Mouse (Mus musculus): ENCODE results near the gene Cnr2. TPM values are rescaled to one million over a fixed set of nuclear protein-coding genes. Genes with fewer than 3 reads are reported as not detected.

Gene Cnr2
- total RNA-seq, 1 experiment, result 0.04 TPM

DNA sequence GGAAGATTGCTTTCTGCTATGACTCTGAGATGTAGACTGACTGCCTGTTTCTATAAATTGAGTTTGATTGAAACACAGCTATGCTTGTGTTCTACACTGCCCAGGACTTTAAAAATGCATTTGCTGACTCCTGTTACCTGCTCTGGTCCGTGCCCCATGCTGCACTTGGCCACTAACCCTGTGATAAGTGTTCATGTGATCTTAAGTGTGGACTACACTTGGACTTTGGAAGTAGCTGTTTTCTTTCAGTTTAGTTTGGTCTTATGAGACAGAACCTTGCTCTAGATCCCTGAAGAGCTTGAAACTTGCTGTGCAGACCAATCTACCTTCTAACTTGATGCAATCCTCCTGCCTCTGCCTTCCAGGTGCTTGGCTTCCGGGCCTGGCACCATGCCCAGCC lies 29.2 kb downstream of the Cnr2 start:
- Histone ChIP-seq H3K9ac (ENCODE audit: insufficient read depth, low read depth, low read length, poor library complexity, severe bottlenecking) (no peak overlapping the region), H3K27ac (ENCODE audit: insufficient read depth, low read depth, low read length, poor library complexity, severe bottlenecking) (no peak overlapping the region), H3K4me1 (ENCODE audit: control insufficient read depth in 2 of 2, insufficient read depth in 2 of 2, low read length in 2 of 2, poor library complexity in 1 of 2) (peaks cover 7 to 9% of the 10 kb centered on the region in 2 experiments; a peak in 3 of 4 replicates), H3K4me3 (ENCODE audit: insufficient read depth in 1 of 2, low read depth in 1 of 2, low read length in 2 of 2, poor library complexity in 1 of 2, severe bottlenecking in 1 of 2) (no peak overlapping the region), H3K36me3 (ENCODE audit: control insufficient read depth, insufficient read depth, low read length, poor library complexity, severe bottlenecking) (peaks cover 7% of the 10 kb centered on the region; the same call in 1 of the 2 replicates), H3K9me3 (ENCODE audit: control insufficient read depth, insufficient read depth, low read depth, low read length) (no peaks in the 10 kb centered on the region)
- TF ChIP-seq CHD2 (IDR thresholded peaks at IDR 0.05; ENCODE audit: low read depth, low read length), result no peak
- TF ChIP-seq MAFK (IDR thresholded peaks at IDR 0.05; ENCODE audit: insufficient read depth, low read depth, low read length), result no peak
- TF ChIP-seq ZC3H11A (IDR thresholded peaks at IDR 0.05; ENCODE audit: borderline replicate concordance, low read depth, low read length), result no peak
- TF ChIP-seq ZNF384 (IDR thresholded peaks at IDR 0.05; ENCODE audit: low read depth, low read length), result no peak
- in situ Hi-C loops (cut with MboI; ENCODE audit: low sequenced_read_pairs in 2 of 2, unreplicated experiment in 2 of 2), result no loop called here
- DNase-seq (ENCODE audit: low read depth, low spot score), result no peak

DNA sequence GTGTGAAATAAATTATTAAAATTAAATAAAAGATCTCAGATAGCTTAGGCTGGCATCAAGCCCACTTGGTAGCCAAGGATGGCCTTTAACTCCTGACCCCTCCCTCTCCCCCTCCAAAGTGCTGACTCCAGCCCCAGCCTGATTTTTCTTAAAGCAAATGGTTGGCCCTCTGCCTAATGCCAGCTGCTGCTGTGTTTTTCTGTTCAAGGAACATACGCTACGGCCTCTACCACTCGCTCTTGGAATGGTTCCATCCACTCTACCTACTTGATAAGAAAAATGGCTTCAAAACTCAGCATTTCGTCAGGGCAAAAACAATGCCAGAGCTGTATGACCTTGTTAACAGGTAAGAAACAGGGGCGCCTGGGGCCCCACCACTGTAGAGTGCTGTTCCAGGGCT lies 30.1 kb downstream of the Cnr2 start:
- Histone ChIP-seq H3K36me3 (ENCODE audit: control insufficient read depth, insufficient read depth, low read length, poor library complexity, severe bottlenecking) (peaks cover 7% of the 10 kb centered on the region; the same call in 1 of the 2 replicates), H3K9ac (ENCODE audit: insufficient read depth, low read depth, low read length, poor library complexity, severe bottlenecking) (0 out of 2 replicates have a peak overlapping the region, but pooled peaks have one; percentile 8), H3K4me1 (ENCODE audit: control insufficient read depth in 2 of 2, insufficient read depth in 2 of 2, low read length in 2 of 2, poor library complexity in 1 of 2) (peaks cover 7 to 8% of the 10 kb centered on the region in 2 experiments; a peak in 3 of 4 replicates), H3K27ac (ENCODE audit: insufficient read depth, low read depth, low read length, poor library complexity, severe bottlenecking) (0 out of 2 replicates have a peak overlapping the region, but pooled peaks have one; percentile 1), H3K9me3 (ENCODE audit: control insufficient read depth, insufficient read depth, low read depth, low read length) (no peaks in the 10 kb centered on the region), H3K4me3 (ENCODE audit: insufficient read depth in 1 of 2, low read depth in 1 of 2, low read length in 2 of 2, poor library complexity in 1 of 2, severe bottlenecking in 1 of 2) (peak overlapping the region in 1 of 2 experiments; percentile 31; a peak in 1 of 4 replicates)
- TF ChIP-seq MAFK (IDR thresholded peaks at IDR 0.05; ENCODE audit: insufficient read depth, low read depth, low read length) (no peak), HCFC1 (IDR thresholded peaks at IDR 0.05; ENCODE audit: borderline replicate concordance, insufficient read depth, low read length) (no peak), ZNF384 (IDR thresholded peaks at IDR 0.05; ENCODE audit: low read depth, low read length) (no peak), ZC3H11A (IDR thresholded peaks at IDR 0.05; ENCODE audit: borderline replicate concordance, low read depth, low read length) (no peak), CHD2 (IDR thresholded peaks at IDR 0.05; ENCODE audit: low read depth, low read length) (no peak)
- in situ Hi-C loops (cut with MboI; ENCODE audit: low sequenced_read_pairs in 2 of 2, unreplicated experiment in 2 of 2), result no loop called here
- DNase-seq (ENCODE audit: low read depth, low spot score), result no peak

DNA sequence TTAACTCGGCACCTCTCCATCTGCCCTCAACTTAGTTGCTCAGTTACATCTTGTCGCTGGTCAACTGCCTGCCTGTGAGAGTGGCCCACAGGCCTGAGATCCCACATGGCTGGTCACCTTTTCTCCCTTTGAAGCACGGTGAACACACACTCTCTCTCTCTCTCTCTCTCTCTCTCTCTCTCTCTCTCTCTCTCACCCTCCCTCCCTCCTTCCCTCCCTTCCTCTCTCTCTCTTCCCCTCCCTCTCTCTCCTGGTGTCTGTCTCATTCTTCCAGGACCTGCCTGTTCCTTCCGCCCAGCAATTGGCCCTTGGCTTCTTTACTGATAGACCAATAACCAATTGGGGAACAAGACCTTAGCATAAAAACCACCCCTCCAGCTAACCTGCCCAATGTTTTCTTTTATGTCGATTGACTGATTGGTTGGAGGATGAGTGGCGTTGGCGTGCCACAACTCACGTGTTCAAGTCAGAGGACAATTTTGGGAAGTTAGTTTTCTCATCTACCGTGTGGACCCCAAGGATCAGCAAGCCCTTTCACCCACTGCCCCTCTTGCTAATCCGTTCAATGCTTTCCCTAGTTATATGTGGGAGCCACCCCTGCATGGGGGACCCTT lies 31.1 kb downstream of the Cnr2 start:
- Histone ChIP-seq H3K9ac (ENCODE audit: insufficient read depth, low read depth, low read length, poor library complexity, severe bottlenecking) (peak overlapping the region; percentile 52), H3K27ac (ENCODE audit: insufficient read depth, low read depth, low read length, poor library complexity, severe bottlenecking) (peak overlapping the region; percentile 95), H3K4me3 (ENCODE audit: insufficient read depth in 1 of 2, low read depth in 1 of 2, low read length in 2 of 2, poor library complexity in 1 of 2, severe bottlenecking in 1 of 2) (peak overlapping the region; percentile 31 to 33; a peak in 2 of 4 replicates), H3K9me3 (ENCODE audit: control insufficient read depth, insufficient read depth, low read depth, low read length) (no peaks in the 10 kb centered on the region), H3K36me3 (ENCODE audit: control insufficient read depth, insufficient read depth, low read length, poor library complexity, severe bottlenecking) (peaks cover 7% of the 10 kb centered on the region; the same call in 1 of the 2 replicates), H3K4me1 (ENCODE audit: control insufficient read depth in 2 of 2, insufficient read depth in 2 of 2, low read length in 2 of 2, poor library complexity in 1 of 2) (peaks cover 7 to 8% of the 10 kb centered on the region in 2 experiments; a peak in 3 of 4 replicates)
- TF ChIP-seq CHD2 (IDR thresholded peaks at IDR 0.05; ENCODE audit: low read depth, low read length), result no peak
- TF ChIP-seq MAFK (IDR thresholded peaks at IDR 0.05; ENCODE audit: insufficient read depth, low read depth, low read length), result no peak
- no peak for TF ChIP-seq HCFC1 (IDR thresholded peaks at IDR 0.05; ENCODE audit: borderline replicate concordance, insufficient read depth, low read length)
- no peak for TF ChIP-seq ZC3H11A (IDR thresholded peaks at IDR 0.05; ENCODE audit: borderline replicate concordance, low read depth, low read length)
- in situ Hi-C loops (cut with MboI; ENCODE audit: low sequenced_read_pairs in 2 of 2, unreplicated experiment in 2 of 2), result no loop called here
- DNase-seq (ENCODE audit: low read depth, low spot score), result no peak

DNA sequence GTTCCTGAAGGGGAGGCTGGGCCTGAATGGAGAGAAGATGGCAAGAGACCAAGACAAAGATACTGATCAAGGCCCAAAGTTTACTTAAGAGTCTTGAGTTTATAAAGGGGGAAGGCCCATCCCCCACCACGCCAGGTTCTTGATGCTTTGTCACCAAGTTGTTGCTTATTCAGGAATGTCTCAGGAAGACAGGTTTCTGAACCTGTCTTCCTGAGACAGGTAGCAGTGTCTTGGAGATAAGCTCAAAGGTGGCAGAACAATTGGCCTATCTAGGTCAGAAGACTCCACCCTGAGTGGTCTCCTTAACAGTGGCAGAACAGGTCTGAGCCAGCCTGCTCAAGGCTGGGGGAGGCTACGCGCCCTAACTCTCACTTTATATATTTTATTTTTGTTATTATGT lies 31.7 kb downstream of the Cnr2 start:
- DNase-seq (ENCODE audit: low read depth, low spot score), result no peak
- H3K4me3 ChIP-seq (ENCODE audit: insufficient read depth in 1 of 2, low read depth in 1 of 2, low read length in 2 of 2, poor library complexity in 1 of 2, severe bottlenecking in 1 of 2), result 0 out of 4 replicates have a peak overlapping the region, but pooled peaks of 1 of the 2 experiments have one; percentile 17
- H3K36me3 ChIP-seq (ENCODE audit: control insufficient read depth, insufficient read depth, low read length, poor library complexity, severe bottlenecking), result peaks cover 7% of the 10 kb centered on the region; the same call in 1 of the 2 replicates
- H3K9ac ChIP-seq (ENCODE audit: insufficient read depth, low read depth, low read length, poor library complexity, severe bottlenecking), result peak overlapping the region; percentile 52
- no peak for TF ChIP-seq HCFC1 (IDR thresholded peaks at IDR 0.05; ENCODE audit: borderline replicate concordance, insufficient read depth, low read length)
- no peak for TF ChIP-seq MAFK (IDR thresholded peaks at IDR 0.05; ENCODE audit: insufficient read depth, low read depth, low read length)
- TF ChIP-seq ZNF384 (IDR thresholded peaks at IDR 0.05; ENCODE audit: low read depth, low read length), result no peak
- no peak for TF ChIP-seq CHD2 (IDR thresholded peaks at IDR 0.05; ENCODE audit: low read depth, low read length)
- TF ChIP-seq ZC3H11A (IDR thresholded peaks at IDR 0.05; ENCODE audit: borderline replicate concordance, low read depth, low read length), result no peak
- peaks cover 7 to 8% of the 10 kb centered on the region in 2 experiments; a peak in 3 of 4 replicates for H3K4me1 ChIP-seq (ENCODE audit: control insufficient read depth in 2 of 2, insufficient read depth in 2 of 2, low read length in 2 of 2, poor library complexity in 1 of 2)
- peak overlapping the region; percentile 95 for H3K27ac ChIP-seq (ENCODE audit: insufficient read depth, low read depth, low read length, poor library complexity, severe bottlenecking)
- in situ Hi-C loops (cut with MboI; ENCODE audit: low sequenced_read_pairs in 2 of 2, unreplicated experiment in 2 of 2), result no loop called here
- no peaks in the 10 kb centered on the region for H3K9me3 ChIP-seq (ENCODE audit: control insufficient read depth, insufficient read depth, low read depth, low read length)
